Mouse (Mus musculus): Measurements from ENCODE around the gene Lta. TPM values are rescaled to one million over a fixed set of nuclear protein-coding genes. Genes with fewer than 3 reads are reported as not detected.

Lta gene
- polyA plus RNA-seq, 1 experiment from 2014 or later = 0.07 TPM

DNA sequence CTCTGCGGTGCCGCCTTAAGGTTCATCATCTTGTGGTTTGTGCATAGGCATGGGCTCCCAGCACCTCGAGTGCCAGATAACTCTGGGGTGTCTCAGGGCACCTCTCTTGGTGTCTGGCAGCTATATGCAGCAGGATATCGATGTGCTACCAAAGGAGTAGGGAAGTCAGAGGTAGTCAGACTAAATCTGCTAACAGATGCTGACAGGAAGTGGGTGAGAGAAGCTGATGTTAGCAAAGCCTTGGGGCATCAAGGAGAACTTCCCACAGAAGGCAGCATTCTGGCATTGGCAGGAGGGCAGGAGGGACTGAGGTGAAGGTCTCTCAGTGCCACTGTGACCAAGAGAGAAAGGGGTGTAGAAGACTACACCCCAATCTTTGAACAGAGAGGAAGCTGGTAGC is 15.1 kb downstream of the Lta start:
- peak overlapping the region; percentile 76; the same call in 1 of the 2 replicates for H3K27ac ChIP-seq
- no peak for ATAC-seq (ENCODE audit: low read depth)
- no peak for DNase-seq
- H3K9me3 ChIP-seq (replicated peaks) = no peaks in the 10 kb centered on the region
- H3K27me3 ChIP-seq = peaks cover 14% of the 10 kb centered on the region
- 0 out of 2 replicates have a peak overlapping the region, but pooled peaks have one; percentile 28 for H3K4me2 ChIP-seq
- WGBS (ENCODE audit: insufficient replicate concordance) = 11% methylated on average over 4 of the region's 4 CpGs
- H3K4me3 ChIP-seq (replicated peaks) = no peak overlapping the region
- no peak overlapping the region for H3K9ac ChIP-seq
- no peaks in the 10 kb centered on the region for H3K36me3 ChIP-seq
- H3K4me1 ChIP-seq (replicated peaks) = peaks cover 44% of the 10 kb centered on the region

DNA sequence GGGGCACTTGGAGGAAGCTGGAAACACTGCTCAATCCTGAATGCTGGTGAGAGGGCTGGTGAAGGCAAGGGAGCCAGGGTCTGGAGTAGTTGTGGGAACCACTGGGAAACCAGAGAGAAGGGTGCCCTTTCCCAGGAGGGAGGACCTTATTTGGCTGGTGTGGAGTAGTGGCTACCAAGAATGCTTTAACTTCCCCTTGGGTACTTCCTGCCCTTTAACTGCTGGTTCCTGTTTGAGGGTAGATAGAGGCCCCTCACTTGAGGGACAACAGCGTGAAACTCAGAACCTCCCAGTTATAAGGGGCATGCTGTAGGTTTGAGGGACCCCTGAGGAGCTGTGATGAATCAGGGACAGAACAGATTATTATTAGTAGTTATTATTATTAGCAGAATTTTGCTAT is 16.0 kb downstream of the Lta start:
- no peak overlapping the region for H3K9ac ChIP-seq
- H3K4me3 ChIP-seq (replicated peaks) = no peak overlapping the region
- H3K4me2 ChIP-seq = 0 out of 2 replicates have a peak overlapping the region, but pooled peaks have one; percentile 28
- peaks cover 5% of the 10 kb centered on the region for H3K27me3 ChIP-seq
- no peaks in the 10 kb centered on the region for H3K9me3 ChIP-seq (replicated peaks)
- DNase-seq = no peak
- no peaks in the 10 kb centered on the region for H3K36me3 ChIP-seq
- WGBS (ENCODE audit: insufficient replicate concordance) = 6% methylated on average over 1 of the region's 1 CpGs
- peaks cover 38% of the 10 kb centered on the region for H3K4me1 ChIP-seq (replicated peaks)
- no peak for ATAC-seq (ENCODE audit: low read depth)
- H3K27ac ChIP-seq = peak overlapping the region; percentile 76

DNA sequence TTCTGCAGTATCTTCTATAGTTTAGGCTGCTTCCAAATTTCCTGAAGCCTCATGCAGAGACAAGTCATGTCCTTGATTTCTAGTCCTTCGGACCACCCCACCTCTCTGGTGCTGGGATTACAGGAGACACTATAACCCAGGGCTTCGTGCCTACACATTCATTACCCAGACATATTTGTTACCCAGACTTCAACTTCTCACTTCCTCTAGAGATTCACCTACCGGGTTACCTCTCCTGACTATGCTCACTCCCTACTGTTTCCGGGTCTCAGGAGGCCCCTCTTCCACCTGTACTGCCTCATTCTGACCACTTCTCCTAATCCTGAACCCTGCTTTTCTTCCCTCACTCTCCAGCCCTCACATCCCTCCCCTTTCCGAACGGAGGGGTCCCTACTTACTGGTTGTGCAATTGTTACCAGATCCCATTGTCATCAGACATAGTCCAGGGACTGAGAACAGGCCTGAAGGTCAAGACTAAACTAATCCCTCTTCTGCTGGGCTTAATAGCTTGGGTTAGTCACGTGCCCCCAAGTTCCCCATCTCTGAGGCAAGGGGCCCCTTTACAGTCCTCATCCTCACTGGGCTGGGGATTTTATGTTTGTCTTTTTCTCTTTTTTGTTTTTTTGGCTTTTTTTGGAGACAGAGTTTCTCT is 17.1 kb downstream of the Lta start, which contains the start of gene Lst1:
Gene Lst1, minus strand, starts transcription at position 481 of the 652 bp plus-strand sequence.
- Histone ChIP-seq H3K4me3 (replicated peaks) (peak within 1 kb of the TSS; percentile 19), H3K9me3 (replicated peaks) (no peaks in the 10 kb centered on the region), H3K27me3 (no peaks in the 10 kb centered on the region), H3K36me3 (no peaks in the 10 kb centered on the region), H3K9ac (0 out of 2 replicates have a peak within 1 kb of the TSS, but pooled peaks have one; percentile 2), H3K4me2 (peak within 1 kb of the TSS; percentile 11), H3K27ac (peak within 1 kb of the TSS; percentile 76), H3K4me1 (replicated peaks) (peaks cover 33% of the 10 kb centered on the region)
- 34% methylated on average over 7 of the region's 7 CpGs for WGBS (ENCODE audit: insufficient replicate concordance)
- DNase-seq (no peak), ATAC-seq (ENCODE audit: low read depth) (no peak)

DNA sequence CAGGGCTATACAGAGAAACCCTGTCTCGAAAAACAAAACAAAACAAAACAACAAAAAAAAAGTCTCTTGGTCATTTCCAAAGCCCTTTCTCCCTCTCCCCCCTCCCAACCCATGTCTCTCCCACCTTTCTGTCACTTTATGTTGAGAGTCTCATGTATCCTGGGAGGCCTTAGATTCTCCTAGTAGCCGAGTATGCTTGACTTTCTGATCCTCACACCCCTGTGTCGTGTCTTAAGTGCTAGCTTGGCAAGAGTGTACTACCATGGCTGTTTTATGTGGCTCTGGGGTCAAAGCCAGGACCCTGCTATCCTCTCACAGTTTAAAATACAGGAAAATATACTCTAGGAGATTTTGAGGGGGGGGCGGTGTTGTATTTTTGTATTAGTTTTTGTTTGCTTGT is 17.8 kb downstream of the Lta start:
- peaks cover 33% of the 10 kb centered on the region for H3K4me1 ChIP-seq (replicated peaks)
- ATAC-seq (ENCODE audit: low read depth) (no peak), DNase-seq (no peak)

DNA sequence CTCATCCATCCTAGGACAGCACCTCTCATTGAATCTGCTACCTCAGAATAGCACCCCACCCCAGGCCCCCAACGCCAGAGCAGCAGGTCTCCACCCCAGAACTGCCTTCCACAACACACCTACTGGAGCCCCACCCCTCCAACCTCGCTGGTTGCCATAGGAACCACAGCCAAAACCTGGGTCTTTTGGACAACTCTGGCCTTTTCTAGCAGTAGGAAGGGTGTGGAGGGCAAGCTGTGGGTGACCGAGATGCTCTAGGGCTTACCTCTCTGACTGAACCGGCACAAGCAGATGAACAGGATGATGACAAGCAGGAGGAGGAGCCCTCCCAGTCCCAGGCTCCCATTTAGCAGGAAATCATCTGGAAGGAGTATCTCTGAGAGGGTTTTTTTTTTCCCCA is 18.5 kb downstream of the Lta start:
- Histone ChIP-seq H3K4me1 (replicated peaks) (peaks cover 33% of the 10 kb centered on the region), H3K27me3 (no peaks in the 10 kb centered on the region), H3K36me3 (no peaks in the 10 kb centered on the region), H3K9ac (0 out of 2 replicates have a peak overlapping the region, but pooled peaks have one; percentile 53), H3K4me3 (replicated peaks) (peak overlapping the region; percentile 55), H3K4me2 (peak overlapping the region; percentile 67), H3K27ac (peak overlapping the region; percentile 58), H3K9me3 (replicated peaks) (no peaks in the 10 kb centered on the region)
- ATAC-seq (ENCODE audit: low read depth) (no peak), DNase-seq (no peak)
- WGBS (ENCODE audit: insufficient replicate concordance) = 3% methylated on average over 4 of the region's 4 CpGs

More for the DNA sequence above, 17.8 kb downstream of the Lta start:
- WGBS (ENCODE audit: insufficient replicate concordance) = 52% methylated on average over 4 of the region's 4 CpGs
- Histone ChIP-seq H3K9me3 (replicated peaks) (no peaks in the 10 kb centered on the region), H3K4me2 (peak overlapping the region; percentile 11), H3K9ac (no peak overlapping the region), H3K36me3 (no peaks in the 10 kb centered on the region), H3K27me3 (no peaks in the 10 kb centered on the region), H3K4me3 (replicated peaks) (peak overlapping the region; percentile 19), H3K27ac (peak overlapping the region; percentile 73)

DNA sequence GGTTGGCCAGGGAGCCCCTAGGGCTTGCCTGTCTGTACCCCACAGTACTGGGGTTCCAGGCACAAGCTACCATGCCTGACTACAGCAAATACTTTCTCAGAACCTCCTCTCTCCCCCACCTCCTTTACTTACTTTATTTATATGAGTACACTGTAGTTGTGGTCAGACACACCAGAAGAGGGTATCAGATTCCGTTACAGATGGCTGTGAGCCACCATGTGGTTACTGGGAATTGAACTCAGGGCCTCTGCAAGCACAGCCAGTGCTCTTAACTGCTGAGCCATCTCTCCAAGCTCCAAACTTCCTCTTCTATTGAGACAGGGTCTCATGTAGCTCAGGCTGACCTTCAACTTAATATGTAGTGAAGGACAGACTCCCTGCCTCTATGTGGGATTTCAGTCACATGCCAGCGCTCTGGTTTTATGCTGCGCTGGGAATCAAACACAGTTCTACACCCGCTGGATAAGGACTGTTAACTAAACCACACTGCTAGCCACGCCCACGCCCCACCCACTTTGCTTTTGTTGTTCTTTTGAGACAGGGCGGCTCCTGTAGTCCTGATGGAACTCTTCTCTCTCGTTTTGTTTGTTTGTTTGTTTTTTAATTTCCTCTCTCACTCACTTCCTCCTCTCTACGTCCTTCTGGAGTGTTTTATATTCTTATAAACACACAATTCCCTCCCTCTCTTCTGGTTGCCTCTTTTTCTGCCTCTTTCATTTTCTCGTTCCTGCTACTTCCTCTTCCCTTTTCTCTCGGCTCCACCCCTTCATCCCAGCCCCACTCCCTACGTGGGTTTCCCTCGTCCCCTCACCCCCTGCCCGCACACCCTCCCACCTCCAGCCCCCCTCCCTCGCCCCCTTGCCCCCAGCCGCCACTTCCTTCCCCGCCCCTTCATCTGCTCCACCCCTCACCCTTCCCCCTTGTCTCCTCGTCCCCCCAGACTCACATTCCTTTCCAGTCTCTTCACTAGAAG is 19.2 kb downstream of the Lta start:
- peak overlapping the region; percentile 55 for H3K4me3 ChIP-seq (replicated peaks)
- DNase-seq = peak; percentile 77
- ATAC-seq (ENCODE audit: low read depth) = peak; percentile 59
- peak overlapping the region; percentile 67 for H3K4me2 ChIP-seq
- peak overlapping the region; percentile 53; the same call in 1 of the 2 replicates for H3K9ac ChIP-seq
- H3K27ac ChIP-seq = peak overlapping the region; percentile 58
- H3K36me3 ChIP-seq = no peaks in the 10 kb centered on the region
- no peaks in the 10 kb centered on the region for H3K27me3 ChIP-seq
- peaks cover 33% of the 10 kb centered on the region for H3K4me1 ChIP-seq (replicated peaks)
- under 1% methylated on average over 17 of the region's 18 CpGs for WGBS (ENCODE audit: insufficient replicate concordance)
- no peaks in the 10 kb centered on the region for H3K9me3 ChIP-seq (replicated peaks)

DNA sequence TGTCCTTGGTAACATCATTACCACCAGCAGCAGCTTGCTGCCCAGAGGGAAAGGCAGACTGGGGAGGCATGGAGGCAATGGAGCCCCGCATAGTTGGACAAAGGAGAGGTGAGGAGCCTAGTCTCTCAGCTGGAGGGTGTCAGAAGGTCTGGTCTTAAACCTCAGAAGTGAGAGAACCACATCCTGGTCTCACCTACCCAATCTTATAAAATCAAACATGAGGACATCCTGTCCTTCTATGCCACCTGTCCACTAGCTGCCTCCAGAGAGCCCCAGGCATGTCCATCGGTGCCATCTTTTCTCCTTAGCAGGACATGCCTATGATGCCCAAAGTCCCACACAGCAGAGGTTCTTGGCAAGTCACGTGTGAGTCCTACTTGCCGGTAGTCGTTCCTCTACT is 25.1 kb downstream of the Lta start:
- H3K9me3 ChIP-seq (replicated peaks) = no peaks in the 10 kb centered on the region
- no peak overlapping the region for H3K9ac ChIP-seq
- H3K4me2 ChIP-seq = no peak overlapping the region
- no peak overlapping the region for H3K27ac ChIP-seq
- H3K36me3 ChIP-seq = no peaks in the 10 kb centered on the region
- ATAC-seq (ENCODE audit: low read depth) = no peak
- WGBS (ENCODE audit: insufficient replicate concordance) = 72% methylated on average over 5 of the region's 5 CpGs
- DNase-seq = no peak
- peaks cover 2% of the 10 kb centered on the region; the same call in 1 of the 2 replicates for H3K4me1 ChIP-seq (replicated peaks)
- H3K4me3 ChIP-seq (replicated peaks) = no peak overlapping the region
- H3K27me3 ChIP-seq = no peaks in the 10 kb centered on the region

DNA sequence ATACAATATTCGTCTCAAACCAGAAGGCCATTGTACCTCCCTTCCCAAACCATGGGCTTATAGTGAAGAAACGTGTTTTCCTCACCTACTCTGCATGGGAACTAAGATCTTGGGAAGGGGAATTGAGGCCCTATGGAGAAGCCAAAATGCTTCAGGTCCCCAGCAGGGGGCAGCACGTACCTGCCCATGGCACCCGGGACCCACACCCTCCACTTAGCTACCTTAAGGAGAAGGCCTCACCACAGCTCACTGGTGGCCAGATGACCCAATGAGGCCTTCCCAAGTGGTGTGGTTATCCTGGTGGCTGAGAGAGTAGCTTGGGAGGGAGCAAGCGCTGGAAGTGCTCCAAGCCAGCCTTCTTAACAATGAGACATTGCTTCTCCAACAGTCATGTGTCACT is 26.6 kb downstream of the Lta start:
- DNase-seq = peak; percentile 52
- 0 out of 2 replicates have a peak, but pooled peaks have one; percentile 45 for ATAC-seq (ENCODE audit: low read depth)
- WGBS (ENCODE audit: insufficient replicate concordance) = 9% methylated on average over 5 of the region's 5 CpGs
- Histone ChIP-seq H3K4me2 (no peak overlapping the region), H3K9ac (no peak overlapping the region), H3K36me3 (no peaks in the 10 kb centered on the region), H3K4me3 (replicated peaks) (no peak overlapping the region), H3K27ac (no peak overlapping the region), H3K27me3 (no peaks in the 10 kb centered on the region), H3K4me1 (replicated peaks) (no peaks in the 10 kb centered on the region; the same call in 1 of the 2 replicates), H3K9me3 (replicated peaks) (no peaks in the 10 kb centered on the region)

DNA sequence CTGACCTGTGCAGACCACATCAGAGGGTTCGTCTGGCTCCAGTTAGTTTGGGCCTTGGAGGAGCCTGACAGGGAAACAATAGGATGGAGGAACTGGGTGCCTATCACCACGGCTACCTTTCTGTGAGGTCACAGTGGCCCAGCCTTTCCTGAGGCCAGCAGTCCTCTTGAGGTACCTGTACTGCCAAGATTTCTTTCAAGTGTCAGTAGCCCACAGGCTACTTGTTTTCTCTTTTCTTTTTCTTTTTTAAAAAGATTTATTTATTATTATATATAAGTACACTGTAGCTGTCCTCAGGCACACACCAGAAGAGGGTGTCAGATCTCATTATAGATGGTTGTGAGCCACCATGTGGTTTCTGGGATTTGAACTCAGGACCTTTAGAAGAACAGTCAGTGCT is 29.2 kb downstream of the Lta start, which contains the start of gene Aif1:
Gene Aif1, minus strand, starts transcription at position 101 of the 400 bp plus-strand sequence.
- Histone ChIP-seq H3K9me3 (replicated peaks) (no peaks in the 10 kb centered on the region), H3K36me3 (no peaks in the 10 kb centered on the region)
- ATAC-seq (ENCODE audit: low read depth) = no peak

DNA sequence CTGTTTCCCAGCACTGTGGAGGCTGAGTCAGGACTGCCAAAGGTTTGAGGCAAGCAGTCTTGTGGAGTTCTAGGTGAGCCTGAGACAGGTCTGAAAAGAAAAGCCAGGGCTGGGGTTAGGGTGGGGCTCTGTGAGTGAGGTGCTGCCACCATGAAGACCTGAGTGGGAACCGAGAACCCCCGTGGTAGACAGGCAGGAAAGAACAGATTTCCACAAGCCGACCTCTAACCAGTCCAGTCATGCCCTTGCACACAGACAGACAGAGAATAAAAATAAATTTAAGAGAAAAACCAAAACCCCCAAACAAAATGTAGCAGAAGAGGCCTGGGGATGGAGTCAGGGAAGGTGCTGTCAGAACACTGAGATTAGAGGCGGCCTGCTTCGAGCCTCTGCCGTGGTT is 29.8 kb downstream of the Lta start:
- no peak for ATAC-seq (ENCODE audit: low read depth)
- Histone ChIP-seq H3K9ac (no peak overlapping the region), H3K4me1 (replicated peaks) (no peaks in the 10 kb centered on the region; the same call in 1 of the 2 replicates), H3K4me3 (replicated peaks) (no peak overlapping the region), H3K9me3 (replicated peaks) (no peaks in the 10 kb centered on the region), H3K27ac (no peak overlapping the region), H3K4me2 (no peak overlapping the region), H3K27me3 (no peaks in the 10 kb centered on the region), H3K36me3 (no peaks in the 10 kb centered on the region)
- no peak for DNase-seq
- 67% methylated on average over 6 of the region's 6 CpGs for WGBS (ENCODE audit: insufficient replicate concordance)

More for the DNA sequence above, 29.2 kb downstream of the Lta start, which contains the start of gene Aif1:
- H3K27me3 ChIP-seq = no peaks in the 10 kb centered on the region
- H3K4me3 ChIP-seq (replicated peaks) = no peak within 1 kb of the TSS
- WGBS (ENCODE audit: insufficient replicate concordance) = 58% methylated on average over 2 of the region's 2 CpGs
- no peak within 1 kb of the TSS for H3K9ac ChIP-seq
- no peak within 1 kb of the TSS for H3K27ac ChIP-seq
- no peaks in the 10 kb centered on the region; the same call in 1 of the 2 replicates for H3K4me1 ChIP-seq (replicated peaks)
- no peak within 1 kb of the TSS for H3K4me2 ChIP-seq
- DNase-seq = no peak

All from liver, embryonic 13.5 days (tissue).